Mouse (Mus musculus) spleen, adult 2 months (tissue): ENCODE measurements around the gene Cnnm3. TPM values are rescaled to one million over a fixed set of nuclear protein-coding genes. Genes with fewer than 3 reads are reported as not detected.

Experiments used
- DNase-seq, 2 experiments: peaks; one replicate each; pipeline versions ENCODE4 v3.0.0 to v3.0.0-alpha.2; 2012 to 2021; ENCODE audit warnings: low spot score in 2 of 2, low read depth in 1 of 2
- H3K27ac ChIP-seq: fragments of 200-500 bp; 2 replicates; pipeline ENCODE4 v1.5.1; 2012; ENCODE audit warnings: low read length, inconsistent platforms; ENCODE audit not compliant: insufficient read depth
- H3K27me3 ChIP-seq: fragments of 200-500 bp; 2 replicates; pipeline ENCODE4 v1.6.1; 2012; ENCODE audit warnings: mild to moderate bottlenecking, moderate library complexity, low read length, inconsistent platforms; ENCODE audit not compliant: control insufficient read depth, insufficient read depth
- H3K36me3 ChIP-seq: fragments of 200-500 bp; 2 replicates; pipeline ENCODE4 v1.6.1; 2012; ENCODE audit warnings: mild to moderate bottlenecking, low read length, inconsistent platforms; ENCODE audit not compliant: control insufficient read depth, insufficient read depth
- H3K4me1 ChIP-seq: fragments of 200-500 bp; 2 replicates; pipeline ENCODE4 v1.6.1; 2011; ENCODE audit warnings: inconsistent platforms; ENCODE audit not compliant: control insufficient read depth, insufficient read depth, insufficient read length
- H3K4me3 ChIP-seq: fragments of 200-500 bp; 2 replicates; pipeline ENCODE4 v1.5.1; 2011; ENCODE audit warnings: mild to moderate bottlenecking, inconsistent platforms; ENCODE audit not compliant: insufficient read depth, insufficient read length; ENCODE audit errors: extremely low read depth
- CTCF ChIP-seq: fragments of 200-500 bp; IDR thresholded peaks from 2 replicates; pipeline ENCODE4 v1.5.1; 2011; ENCODE audit warnings: mild to moderate bottlenecking, inconsistent platforms; ENCODE audit not compliant: insufficient read depth, insufficient read length, insufficient replicate concordance; ENCODE audit errors: extremely low read depth
- POLR2A ChIP-seq: fragments of 200-500 bp; IDR thresholded peaks from 2 replicates; pipeline ENCODE4 v1.6.1; 2011; ENCODE audit warnings: low read depth, low read length, inconsistent platforms
- WGBS: fragments of 180-500 bp; shearing (Covaris S2); methylation state at CpG from one replicate; pipeline ENCODE4 v1.1.7; 2018; 5-methylcytosine and 5-hydroxymethylcytosine counted together
- polyA plus RNA-seq: library from polyadenylated mRNA; depleted of rRNA; stranded (reverse); fragments of >200 nt; gene quantifications from 2 replicates; pipeline ENCODE4 v1.2.3, GENCODE M21; 2012

The Cnnm3 gene
- polyA plus RNA-seq, 1 experiment: 18.4 TPM

- WGBS: 83% methylated on average over 11 of the region's 11 CpGs
- H3K4me3 ChIP-seq: no peak overlapping the region
- no peak overlapping the region for H3K27ac ChIP-seq
- DNase-seq: no peak
- H3K36me3 ChIP-seq: peaks cover 35% of the 10 kb centered on the region
- H3K4me1 ChIP-seq: no peaks in the 10 kb centered on the region
- TF ChIP-seq POLR2A (no peak), CTCF (no peak)
- no peaks in the 10 kb centered on the region for H3K27me3 ChIP-seq
Measured at GRCm38 (mm10) chr1:36519626-36520025, 8.0 kb downstream of the Cnnm3 start.

GRCm38 (mm10) chr1:36522210-36522609 is 10.5 kb downstream of the Cnnm3 start:
- Histone ChIP-seq H3K36me3 (peaks cover 45% of the 10 kb centered on the region), H3K27me3 (no peaks in the 10 kb centered on the region)
- WGBS: 96% methylated on average over 7 of the region's 7 CpGs

DNA sequence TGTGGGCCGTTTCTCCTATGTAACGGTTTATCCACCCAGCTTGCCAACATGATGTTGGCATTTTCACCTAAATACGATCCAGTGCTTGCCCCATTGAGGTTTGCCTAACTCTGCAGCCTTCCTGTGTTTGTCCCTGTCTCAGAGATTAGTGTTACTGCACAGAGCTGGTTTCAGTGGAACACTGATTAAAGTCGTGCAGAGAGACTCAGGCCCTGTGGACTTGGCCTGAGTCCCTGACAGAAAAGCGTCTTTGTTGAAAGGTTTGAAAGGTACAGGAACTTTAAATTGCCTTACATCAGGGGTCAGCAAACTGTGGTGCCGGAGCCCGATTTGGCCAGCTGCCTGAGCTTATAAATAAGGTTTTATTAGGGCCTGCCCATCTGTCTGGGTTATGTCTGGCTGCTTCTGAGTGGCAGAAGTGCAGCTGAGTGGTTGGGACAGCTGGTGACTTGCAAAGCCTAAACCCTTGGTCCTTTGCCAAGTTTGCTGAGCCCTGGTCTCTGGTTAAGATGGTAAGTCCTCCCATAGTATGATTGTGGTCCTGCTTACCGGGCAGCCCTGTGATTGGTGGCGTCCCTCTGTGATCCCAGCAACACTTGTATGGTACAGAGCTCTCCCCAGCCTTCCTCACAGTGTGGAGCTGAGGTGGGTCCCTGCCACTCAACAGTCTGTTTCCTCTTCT is 11.8 kb downstream of the Cnnm3 start:
- DNase-seq: no peak
- H3K4me3 ChIP-seq: no peak overlapping the region
- H3K36me3 ChIP-seq: peaks cover 45% of the 10 kb centered on the region
- TF ChIP-seq CTCF (no peak), POLR2A (no peak)
- 90% methylated on average over 9 of the region's 9 CpGs for WGBS
- H3K4me1 ChIP-seq: no peaks in the 10 kb centered on the region
- H3K27me3 ChIP-seq: no peaks in the 10 kb centered on the region
- no peak overlapping the region for H3K27ac ChIP-seq

More at GRCm38 (mm10) chr1:36522210-36522609, 10.5 kb downstream of the Cnnm3 start:
- no peak for TF ChIP-seq CTCF
- no peak for TF ChIP-seq POLR2A
- Histone ChIP-seq H3K4me1 (no peaks in the 10 kb centered on the region), H3K4me3 (no peak overlapping the region), H3K27ac (no peak overlapping the region)
- no peak for DNase-seq

GRCm38 (mm10) chr1:36524058-36524457 is 12.4 kb downstream of the Cnnm3 start:
- Histone ChIP-seq H3K4me3 (no peak overlapping the region), H3K36me3 (peaks cover 42% of the 10 kb centered on the region), H3K4me1 (no peaks in the 10 kb centered on the region), H3K27ac (no peak overlapping the region), H3K27me3 (no peaks in the 10 kb centered on the region)
- DNase-seq: no peak
- 96% methylated on average over 5 of the region's 5 CpGs for WGBS
- TF ChIP-seq CTCF (no peak), POLR2A (no peak)

DNA sequence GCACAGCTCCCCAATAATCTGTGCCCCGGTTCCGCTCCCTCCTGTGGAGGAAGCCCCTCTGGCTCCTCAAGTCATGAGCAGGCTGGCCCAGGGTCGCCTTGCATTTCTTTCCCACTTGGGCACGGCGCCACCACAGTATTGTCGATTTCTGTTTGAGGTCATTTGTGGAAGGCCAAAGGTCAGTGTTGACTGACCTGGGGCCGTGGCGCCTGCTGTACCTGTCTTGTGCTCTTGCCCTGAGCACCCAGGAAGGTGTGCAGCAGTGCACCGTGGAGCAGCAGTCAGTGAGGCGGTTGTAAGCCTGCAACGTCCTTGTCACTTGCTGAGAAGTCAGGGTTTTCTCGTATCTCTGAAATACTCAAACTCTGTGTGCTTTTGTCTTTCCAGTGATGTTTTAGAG is 14.1 kb downstream of the Cnnm3 start:
- no peak for DNase-seq
- H3K27me3 ChIP-seq: no peaks in the 10 kb centered on the region
- no peak overlapping the region for H3K27ac ChIP-seq
- peaks cover 29% of the 10 kb centered on the region for H3K36me3 ChIP-seq
- H3K4me1 ChIP-seq: no peaks in the 10 kb centered on the region
- TF ChIP-seq CTCF (no peak), POLR2A (no peak)
- WGBS: 96% methylated on average over 12 of the region's 12 CpGs
- no peak overlapping the region for H3K4me3 ChIP-seq

DNA sequence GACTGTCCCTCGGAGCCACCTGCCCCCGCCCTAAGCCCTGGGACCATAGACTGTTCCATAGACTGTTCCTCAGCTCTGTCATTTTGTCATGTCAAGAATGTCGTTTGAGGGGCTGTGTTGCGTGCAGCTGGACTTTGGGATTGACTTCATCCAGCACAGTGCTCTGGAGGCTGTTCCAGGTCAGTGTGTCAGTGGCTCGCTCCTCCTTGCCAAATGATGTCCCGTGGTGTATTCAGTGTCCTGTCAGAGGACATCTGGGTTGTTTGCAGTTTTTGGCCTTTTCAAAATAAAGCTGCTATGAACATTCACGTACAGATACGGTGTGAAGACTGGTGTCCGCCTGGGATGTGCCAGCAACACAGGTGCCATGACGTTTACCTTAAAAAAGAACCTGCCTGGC is 15.2 kb downstream of the Cnnm3 start:
- peaks cover 26% of the 10 kb centered on the region for H3K36me3 ChIP-seq
- no peaks in the 10 kb centered on the region for H3K27me3 ChIP-seq
- TF ChIP-seq CTCF (no peak), POLR2A (no peak)
- no peak for DNase-seq
- H3K27ac ChIP-seq: no peak overlapping the region
- H3K4me1 ChIP-seq: no peaks in the 10 kb centered on the region
- H3K4me3 ChIP-seq: no peak overlapping the region
- WGBS: 90% methylated on average over 10 of the region's 10 CpGs

GRCm38 (mm10) chr1:36528351-36528750 is 16.7 kb downstream of the Cnnm3 start:
- WGBS: 69% methylated on average over 1 of the region's 1 CpGs
- DNase-seq: no peak
- H3K4me3 ChIP-seq: no peak overlapping the region
- H3K27ac ChIP-seq: no peak overlapping the region
- H3K36me3 ChIP-seq: peaks cover 19% of the 10 kb centered on the region
- no peak for TF ChIP-seq CTCF
- TF ChIP-seq POLR2A: no peak
- no peaks in the 10 kb centered on the region for H3K4me1 ChIP-seq
- H3K27me3 ChIP-seq: no peaks in the 10 kb centered on the region
